ENCODE assay signal across 9 mouse cellular contexts in the genomic region with DNA sequence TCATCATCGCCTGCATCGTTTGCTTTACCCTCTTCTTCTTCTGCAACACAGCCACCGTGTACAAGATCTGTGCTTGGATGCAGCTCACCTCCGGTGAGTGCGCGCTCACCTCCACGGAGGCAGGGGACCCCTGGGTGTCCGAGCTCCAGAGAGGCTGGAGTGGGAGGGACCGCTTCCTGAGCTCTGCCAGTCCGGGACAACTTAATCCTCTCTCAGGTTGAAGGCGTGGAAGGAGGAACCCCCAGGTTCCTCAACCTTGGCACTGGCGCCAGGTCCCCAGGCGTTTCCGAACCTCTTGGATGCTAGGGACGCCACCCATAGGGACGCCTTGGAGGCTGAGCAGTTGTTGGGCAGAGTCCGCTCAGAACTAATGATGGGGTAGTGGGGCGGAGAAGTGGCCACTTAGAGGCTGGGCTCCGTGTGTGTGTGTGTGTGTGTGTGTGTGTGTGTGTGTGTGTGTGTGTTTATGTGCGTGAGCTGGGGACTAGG. TPM values are rescaled to one million over a fixed set of nuclear protein-coding genes. Genes with fewer than 3 reads are reported as not detected.
DNase-seq lines count a peak whose midpoint lies in the region; ATAC-seq and TF ChIP-seq lines count a peak whose summit lies in the region.
"Had no signal": no experiment of that assay in that cellular context is flagged by ENCODE, and none has a peak within 500 bp of the region (broad histone marks: within the 10 kb centered on the region; RNA-seq: fewer than 3 reads in every experiment).

No protein-coding gene starts in this region.

- ATAC-seq in forebrain, embryonic 12.5 days (ENCODE audit: low FRiP score) = peak; percentile 57
- ATAC-seq in liver, embryonic 16.5 days (ENCODE audit: low read depth) = no peak; the same call in 1 of the 2 replicates
- 0 out of 2 replicates have a peak, but pooled peaks have one; percentile 15 for ATAC-seq in stomach, postnatal 0 days (ENCODE audit: low FRiP score, low TSS enrichment)

- peaks cover 15% of the 10 kb centered on the region for H3K4me1 ChIP-seq in forebrain, embryonic 12.5 days
- H3K4me1 ChIP-seq in liver, embryonic 16.5 days (ENCODE audit: control insufficient read depth, low read depth, low read length) = no peaks in the 10 kb centered on the region; the same call in 1 of the 2 replicates
- no peaks in the 10 kb centered on the region; the same call in 1 of the 2 replicates for H3K4me1 ChIP-seq in stomach, postnatal 0 days (replicated peaks; ENCODE audit: control insufficient read depth, insufficient read depth)

- TF ChIP-seq CTCF in stomach, postnatal 0 days (IDR thresholded peaks at IDR 0.05; ENCODE audit: low read depth) = no peak

- H3K9ac ChIP-seq in forebrain, embryonic 12.5 days = peak overlapping the region; percentile 59
- no peak overlapping the region for H3K9ac ChIP-seq in liver, embryonic 16.5 days (ENCODE audit: low read depth, low read length)
- no peak overlapping the region for H3K9ac ChIP-seq in stomach, postnatal 0 days (ENCODE audit: low read length)

- peak; percentile 4 to 6 for DNase-seq in kidney, postnatal 4 days
- no peak for DNase-seq in kidney, adult 8-10 months
- DNase-seq in cerebellum, adult 11 months = peak; percentile 12
- no peak for DNase-seq in stomach, postnatal 0 days (ENCODE audit: low spot score)
- no peak for DNase-seq in gastrocnemius, postnatal 14 days
- no peak for DNase-seq in ovary, adult 18-20 months (ENCODE audit: low spot score)

- intact Hi-C loops in gastrocnemius, postnatal 14 days (cut with DNase I; ENCODE audit: low total_unique reads) = no loop called here

- H3K27ac ChIP-seq in forebrain, embryonic 12.5 days = no peak overlapping the region
- no peak overlapping the region for H3K27ac ChIP-seq in liver, embryonic 16.5 days (ENCODE audit: low read length)
- H3K27ac ChIP-seq in stomach, postnatal 0 days (replicated peaks) = no peak overlapping the region
- H3K27ac ChIP-seq: macrophage had no signal

- WGBS in forebrain, embryonic 12.5 days = 1% methylated on average over 20 of the region's 20 CpGs
- 3% methylated on average over 20 of the region's 20 CpGs for WGBS in liver, embryonic 16.5 days (ENCODE audit: insufficient replicate concordance)
- under 1% methylated on average over 20 of the region's 20 CpGs for WGBS in stomach, postnatal 0 days

- no peaks in the 10 kb centered on the region for H3K9me3 ChIP-seq in forebrain, embryonic 12.5 days
- no peaks in the 10 kb centered on the region for H3K9me3 ChIP-seq in liver, embryonic 16.5 days (replicated peaks; ENCODE audit: control insufficient read depth, low read length)
- no peaks in the 10 kb centered on the region for H3K9me3 ChIP-seq in stomach, postnatal 0 days (ENCODE audit: control insufficient read depth, low read length)

- peaks cover 16% of the 10 kb centered on the region for H3K27me3 ChIP-seq in forebrain, embryonic 12.5 days
- peaks cover 32% of the 10 kb centered on the region for H3K27me3 ChIP-seq in liver, embryonic 16.5 days (ENCODE audit: control insufficient read depth, insufficient read depth, low read depth, low read length)
- H3K27me3 ChIP-seq in stomach, postnatal 0 days (ENCODE audit: control insufficient read depth, insufficient read depth, low read length) = peaks cover 6% of the 10 kb centered on the region; the same call in 1 of the 2 replicates

- H3K4me2 ChIP-seq in forebrain, embryonic 12.5 days = peak overlapping the region; percentile 99
- H3K4me2 ChIP-seq in liver, embryonic 16.5 days (ENCODE audit: low read depth, low read length) = peak overlapping the region; percentile 50
- peak overlapping the region; percentile 66 for H3K4me2 ChIP-seq in stomach, postnatal 0 days (replicated peaks; ENCODE audit: low read depth)

- peak overlapping the region; percentile 65 for H3K4me3 ChIP-seq in forebrain, embryonic 12.5 days (replicated peaks)
- peak overlapping the region; percentile 33; the same call in 1 of the 2 replicates for H3K4me3 ChIP-seq in liver, embryonic 16.5 days (ENCODE audit: low read depth, low read length)
- H3K4me3 ChIP-seq in stomach, postnatal 0 days (ENCODE audit: low read depth, low read length) = peak overlapping the region; percentile 45

- H3K36me3 ChIP-seq in forebrain, embryonic 12.5 days (replicated peaks) = no peaks in the 10 kb centered on the region
- no peaks in the 10 kb centered on the region for H3K36me3 ChIP-seq in liver, embryonic 16.5 days (ENCODE audit: control insufficient read depth, insufficient read depth)
- no peaks in the 10 kb centered on the region for H3K36me3 ChIP-seq in stomach, postnatal 0 days (ENCODE audit: control insufficient read depth, insufficient read depth, low read length)

- TF ChIP-seq EP300 in stomach, postnatal 0 days (optimal IDR thresholded peaks at IDR 0.05) = no peak

RNA-seq across cellular contexts. Expression of gene Lhfpl3, which starts 0.7 kb away (rescaled TPM):
- 1.6 and 2.0 TPM in 2 replicates for polyA plus RNA-seq in forebrain, embryonic 12.5 days (2016; fragmentation: Nextera tagmentation; extraction: Ambion mirVana)
- polyA plus RNA-seq in liver, embryonic 16.5 days (2015; fragmentation: Nextera tagmentation; extraction: Ambion mirVana) = 0.05 TPM in 1 of 2 replicates, not detected in the other
- 0.23 and 0.25 TPM in 2 replicates for polyA plus RNA-seq in stomach, postnatal 0 days (2015; fragmentation: Nextera tagmentation; extraction: Ambion mirVana)
- under 1 TPM in 1 of 2 experiments, not detected in 1; 0.09 TPM for total RNA-seq in gastrocnemius, postnatal 14 days (2021)
- polyA plus RNA-seq: macrophage had no signal

Comparison
In these comparisons a context has a peak if more than half of its experiments do, and no peak if none do; other contexts are left out.
1. DNase-seq: peak in kidney, postnatal 4 days (2 of 2) and cerebellum, adult 11 months (single experiment); none in kidney, adult 8-10 months (0 of 2), stomach, postnatal 0 days (single experiment), gastrocnemius, postnatal 14 days (single experiment) and ovary, adult 18-20 months (single experiment).
2. Peak in every context shown above with its lines, with median percentiles within 50 percentile points of each other: H3K4me2 ChIP-seq and H3K4me3 ChIP-seq.